9 mouse cellular contexts compared by ENCODE assay signal in the genomic region with DNA sequence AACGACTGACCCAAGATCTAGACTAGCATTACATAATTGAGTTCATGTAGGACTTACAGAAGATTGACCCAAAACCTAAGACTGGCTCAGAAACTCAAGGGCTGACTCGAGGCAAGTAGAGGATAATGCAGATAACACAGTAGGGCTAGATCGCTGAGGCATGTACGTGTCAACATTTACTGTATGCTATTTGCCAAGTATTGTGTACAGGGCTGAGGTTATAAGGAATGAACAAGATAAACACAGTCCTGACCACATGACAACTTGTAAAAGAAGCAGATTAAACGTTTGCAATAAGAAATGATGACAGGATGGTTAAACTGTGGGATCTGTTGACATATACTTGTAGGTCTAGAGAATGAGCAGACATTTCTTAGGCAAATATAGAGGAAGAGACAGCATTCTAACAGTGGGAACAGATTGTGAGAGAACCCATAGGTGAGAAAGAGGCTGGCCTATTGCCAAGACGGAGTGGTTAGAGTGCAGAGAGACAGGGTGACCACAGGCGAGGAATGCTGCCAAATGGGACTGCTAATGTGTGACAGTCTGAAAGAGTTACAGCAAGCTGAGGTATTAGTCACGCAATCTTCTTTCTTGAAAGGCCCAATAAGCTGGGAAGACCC.
DNase-seq lines count a peak whose midpoint lies in the region; ATAC-seq and TF ChIP-seq lines count a peak whose summit lies in the region.
"Had no signal": no experiment of that assay in that cellular context is flagged by ENCODE, and none has a peak within 500 bp of the region (broad histone marks: within the 10 kb centered on the region; RNA-seq: fewer than 3 reads in every experiment).

No protein-coding gene starts in this region.

- TF ChIP-seq CTCF in hindbrain, postnatal 0 days (IDR thresholded peaks at IDR 0.05; ENCODE audit: low read depth), result no peak

- peak overlapping the region; percentile 8; the same call in 1 of the 2 replicates for H3K27ac ChIP-seq in hindbrain, postnatal 0 days
- no peak overlapping the region for H3K27ac ChIP-seq in hindbrain, embryonic 13.5 days
- no peak overlapping the region for H3K27ac ChIP-seq in intestine, embryonic 16.5 days (ENCODE audit: low read length)

- H3K9ac ChIP-seq in hindbrain, postnatal 0 days (replicated peaks; ENCODE audit: low read length), result no peak overlapping the region
- no peak overlapping the region for H3K9ac ChIP-seq in hindbrain, embryonic 13.5 days
- H3K9ac ChIP-seq in intestine, embryonic 16.5 days (ENCODE audit: low read depth, low read length), result no peak overlapping the region

- ATAC-seq in hindbrain, postnatal 0 days, result peak; percentile 78
- no peak; the same call in 1 of the 2 replicates for ATAC-seq in hindbrain, embryonic 13.5 days (ENCODE audit: low FRiP score)
- peak; percentile 65 for ATAC-seq in intestine, embryonic 16.5 days

- WGBS in hindbrain, postnatal 0 days, result 68% methylated on average over 8 of the region's 8 CpGs
- 76% methylated on average over 8 of the region's 8 CpGs for WGBS in hindbrain, embryonic 13.5 days
- WGBS in intestine, embryonic 16.5 days, result 50% methylated on average over 8 of the region's 8 CpGs

- no peaks in the 10 kb centered on the region for H3K9me3 ChIP-seq in hindbrain, postnatal 0 days (ENCODE audit: low read length)
- H3K9me3 ChIP-seq in hindbrain, embryonic 13.5 days, result no peaks in the 10 kb centered on the region
- no peaks in the 10 kb centered on the region for H3K9me3 ChIP-seq in intestine, embryonic 16.5 days (ENCODE audit: control insufficient read depth, low read length)

- DNase-seq in hindbrain, postnatal 0 days (ENCODE audit: low spot score), result peak; percentile 78
- peak; percentile 4 to 13 for DNase-seq in urinary bladder, adult 18-20 months (ENCODE audit: low spot score in 2 of 2)
- DNase-seq in urinary bladder, adult 2 months (ENCODE audit: low spot score), result no peak
- no peak for DNase-seq in embryo, embryonic 11 days
- no peak for DNase-seq in layer of hippocampus, adult 9-10 months (ENCODE audit: low spot score)
- DNase-seq in T-cell, adult 2 months (ENCODE audit: low spot score), result no peak

- no peak overlapping the region for H3K4me2 ChIP-seq in hindbrain, postnatal 0 days (ENCODE audit: low read depth, low read length)
- no peak overlapping the region for H3K4me2 ChIP-seq in hindbrain, embryonic 13.5 days
- no peak overlapping the region for H3K4me2 ChIP-seq in intestine, embryonic 16.5 days (ENCODE audit: low read depth, low read length)

- H3K36me3 ChIP-seq in hindbrain, postnatal 0 days (ENCODE audit: insufficient read depth, low read length), result no peaks in the 10 kb centered on the region
- H3K36me3 ChIP-seq in hindbrain, embryonic 13.5 days, result no peaks in the 10 kb centered on the region
- no peaks in the 10 kb centered on the region for H3K36me3 ChIP-seq in intestine, embryonic 16.5 days (ENCODE audit: control insufficient read depth, insufficient read depth, low read length)

- H3K27me3 ChIP-seq in hindbrain, postnatal 0 days (ENCODE audit: insufficient read depth, low read length), result no peaks in the 10 kb centered on the region
- H3K27me3 ChIP-seq in hindbrain, embryonic 13.5 days, result no peaks in the 10 kb centered on the region
- H3K27me3 ChIP-seq in intestine, embryonic 16.5 days (replicated peaks; ENCODE audit: control insufficient read depth, insufficient read depth, low read length), result no peaks in the 10 kb centered on the region

- no peaks in the 10 kb centered on the region for H3K4me1 ChIP-seq in hindbrain, postnatal 0 days (ENCODE audit: insufficient read depth, low read length)
- 0 out of 2 replicates have a peak, but pooled peaks cover 5% of the 10 kb centered on the region for H3K4me1 ChIP-seq in hindbrain, embryonic 13.5 days (replicated peaks)
- H3K4me1 ChIP-seq in intestine, embryonic 16.5 days (ENCODE audit: control insufficient read depth, insufficient read depth, low read length), result no peaks in the 10 kb centered on the region

- no peak overlapping the region for H3K4me3 ChIP-seq in hindbrain, postnatal 0 days (ENCODE audit: low read length)
- no peak overlapping the region for H3K4me3 ChIP-seq in hindbrain, embryonic 13.5 days
- no peak overlapping the region for H3K4me3 ChIP-seq in intestine, embryonic 16.5 days (ENCODE audit: low read length)
- H3K4me3 ChIP-seq: erythroblast, embryonic 14.5 days had no signal

Comparison
In these comparisons a context has a peak if more than half of its experiments do, and no peak if none do; other contexts are left out.
1. DNase-seq: peak in hindbrain, postnatal 0 days (single experiment) and urinary bladder, adult 18-20 months (2 of 2); none in urinary bladder, adult 2 months (single experiment), embryo, embryonic 11 days (single experiment), layer of hippocampus, adult 9-10 months (single experiment) and T-cell, adult 2 months (single experiment).